Mouse (Mus musculus) pancreas, adult 10 weeks (tissue): ENCODE results near the gene Nfatc4. TPM values are rescaled to one million over a fixed set of nuclear protein-coding genes. Genes with fewer than 3 reads are reported as not detected.

Experiments
- polyA plus RNA-seq: library from polyadenylated mRNA; stranded (reverse); fragments of 350-450 nt; fragmentation: Illumina TruSeq; extraction: RNeasy Lipid Tissue Mini Kit (QIAGEN cat#74804); gene quantifications from one replicate; pipeline ENCODE4 v1.2.3, GENCODE M21; 2015; ENCODE audit warnings: low read depth, low replicate concordance; ENCODE audit not compliant: insufficient read depth

The Nfatc4 gene
- 5.5 TPM for polyA plus RNA-seq

GRCm38 (mm10) chr14:55822991-55823762 is at the start of gene Nfatc4:
Gene Nfatc4 (plus strand): TSS chr14:55823144.

GRCm38 (mm10) chr14:55783958-55784235 is 39.0 kb upstream of the Nfatc4 start, which contains the start of gene Adcy4:
Gene Adcy4 (minus strand): TSS chr14:55784095.

GRCm38 (mm10) chr14:55788256-55789050 is 34.5 kb upstream of the Nfatc4 start, which contains the start of gene Ripk3:
Gene Ripk3 (minus strand): TSS chr14:55788865.

GRCm38 (mm10) chr14:55853621-55854285 is 30.8 kb downstream of the Nfatc4 start, which contains the start of gene Nynrin:
Gene Nynrin (plus strand): TSS chr14:55854010.

Other genes with a start within 250 kb of the Nfatc4 start
- not detected for gene Fitm1, start 247.5 kb upstream of the Nfatc4 start, polyA plus RNA-seq
- gene Psme1, start 245.0 kb upstream of the Nfatc4 start, polyA plus RNA-seq, result 38.5 TPM
- gene Emc9, start 237.8 kb upstream of the Nfatc4 start, polyA plus RNA-seq, result 11.7 TPM
- gene Psme2, start 232.0 kb upstream of the Nfatc4 start, polyA plus RNA-seq, result 49.1 TPM
- 14.7 TPM for gene Rnf31, start 231.4 kb upstream of the Nfatc4 start, polyA plus RNA-seq
- 11.2 TPM for gene Irf9, start 219.6 kb upstream of the Nfatc4 start, polyA plus RNA-seq
- 9.7 TPM for gene Rec8, start 205.1 kb upstream of the Nfatc4 start, polyA plus RNA-seq
- 49.8 TPM for gene Ipo4, start 187.2 kb upstream of the Nfatc4 start, polyA plus RNA-seq
- 1.6 TPM for gene Gm49378, start 185.2 kb upstream of the Nfatc4 start, polyA plus RNA-seq
- gene Tm9sf1, start 179.3 kb upstream of the Nfatc4 start, polyA plus RNA-seq, result 17.3 TPM
- 0.59 TPM for gene Tssk4, start 173.0 kb upstream of the Nfatc4 start, polyA plus RNA-seq
- 8.9 TPM for gene Mdp1, start 162.6 kb upstream of the Nfatc4 start, polyA plus RNA-seq
- gene Gmpr2, start 151.2 kb upstream of the Nfatc4 start, polyA plus RNA-seq, result 5.6 TPM
- gene Nedd8, start 151.0 kb upstream of the Nfatc4 start, polyA plus RNA-seq, result 60.9 TPM
- gene Tinf2, start 141.3 kb upstream of the Nfatc4 start, polyA plus RNA-seq, result 5.5 TPM
- gene Tgm1, start 109.2 kb upstream of the Nfatc4 start, polyA plus RNA-seq, result 0.30 TPM
- 9.4 TPM for gene Rabggta, start 100.9 kb upstream of the Nfatc4 start, polyA plus RNA-seq
- 28.8 TPM for gene Dhrs1, start 77.5 kb upstream of the Nfatc4 start, polyA plus RNA-seq
- gene Nop9, start 77.5 kb upstream of the Nfatc4 start, polyA plus RNA-seq, result 2.8 TPM
- gene Cideb, start 64.7 kb upstream of the Nfatc4 start, polyA plus RNA-seq, result not detected
- gene Ltb4r2, start 61.7 kb upstream of the Nfatc4 start, polyA plus RNA-seq, result not detected
- not detected for gene Ltb4r1, start 57.2 kb upstream of the Nfatc4 start, polyA plus RNA-seq
- gene Adcy4, start 39.0 kb upstream of the Nfatc4 start, polyA plus RNA-seq, result 14.4 TPM
- 2.2 TPM for gene Ripk3, start 34.3 kb upstream of the Nfatc4 start, polyA plus RNA-seq
- 2.1 TPM for gene Nynrin, start 30.9 kb downstream of the Nfatc4 start, polyA plus RNA-seq
- gene Cbln3, start 61.2 kb downstream of the Nfatc4 start, polyA plus RNA-seq, result not detected
- gene Khnyn, start 61.8 kb downstream of the Nfatc4 start, polyA plus RNA-seq, result 5.2 TPM
- 11.8 TPM for gene Sdr39u1, start 77.1 kb downstream of the Nfatc4 start, polyA plus RNA-seq
- 2.5 TPM for gene Cma1, start 121.5 kb downstream of the Nfatc4 start, polyA plus RNA-seq
- gene Cma2, start 127.8 kb downstream of the Nfatc4 start, polyA plus RNA-seq, result not detected
- gene Mcpt1, start 194.8 kb downstream of the Nfatc4 start, polyA plus RNA-seq, result not detected
- gene Mcpt9, start 207.4 kb downstream of the Nfatc4 start, polyA plus RNA-seq, result not detected
- not detected for gene Mcpt2, start 218.9 kb downstream of the Nfatc4 start, polyA plus RNA-seq
- gene Mcpt4, start 239.2 kb downstream of the Nfatc4 start, polyA plus RNA-seq, result not detected